Mouse (Mus musculus) CH12.LX (cell line): Measurements from ENCODE around the gene Gm20388.

Experiments used
- CHD1 ChIP-seq: IDR thresholded peaks from 2 replicates; pipeline ENCODE4 v1.6.1; 2012; ENCODE audit warnings: low read depth, low read length, improper control_type of control experiment, inconsistent platforms
- MAX ChIP-seq: IDR thresholded peaks from 2 replicates; pipeline ENCODE4 v1.6.1; 2011; ENCODE audit warnings: low read length, improper control_type of control experiment
- ZNF384 ChIP-seq: IDR thresholded peaks from 2 replicates; pipeline ENCODE4 v1.6.1; 2012; ENCODE audit warnings: low read depth, low read length, improper control_type of control experiment, inconsistent platforms

DNA sequence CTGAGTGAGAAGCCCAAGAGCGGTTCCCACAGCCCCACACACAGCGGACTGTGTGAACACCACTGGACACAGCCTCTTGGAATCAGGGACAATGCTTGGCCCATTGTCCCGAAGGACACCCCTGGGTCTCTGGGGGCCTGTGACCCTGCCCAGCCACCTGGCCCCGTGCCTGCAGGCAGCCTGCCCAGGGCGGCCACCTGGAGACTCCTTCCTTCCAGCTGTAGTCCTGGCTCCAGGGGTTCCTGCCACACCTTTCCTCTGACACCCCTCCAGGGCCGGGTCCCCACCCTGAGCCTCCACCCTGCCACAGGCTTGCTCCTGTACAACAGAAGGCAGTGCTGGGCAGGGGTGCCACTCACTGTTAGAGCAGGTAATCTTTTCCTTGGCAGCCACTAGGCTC is 277.9 kb downstream of the Gm20388 start:
- no peak for TF ChIP-seq MAX
- TF ChIP-seq CHD1: no peak
- TF ChIP-seq ZNF384: no peak
